Mouse (Mus musculus) heart, embryonic 11.5 days (tissue): ENCODE results near the gene Mif. TPM values are rescaled to one million over a fixed set of nuclear protein-coding genes. Genes with fewer than 3 reads are reported as not detected.
A peak's percentile ranks its signal among the peaks of the same experiment; 100 is the strongest.

Experiments
- ATAC-seq: fragments of 200-750 bp; cut with Nextera tagmentation; replicated peaks from 2 replicates; pipeline ENCODE4 v1.8.0; 2017; ENCODE audit warnings: moderate library complexity; ENCODE audit not compliant: insufficient number of reproducible peaks, low FRiP score, low TSS enrichment
- H3K27ac ChIP-seq: fragments of 300-500 bp; sonication (generic); 2 replicates; pipeline ENCODE4 v1.5.1; 2014; ENCODE audit warnings: mild to moderate bottlenecking, low read depth, low read length
- H3K27me3 ChIP-seq: fragments of 300-500 bp; sonication (generic); 2 replicates; pipeline ENCODE4 v1.6.1; 2014; ENCODE audit warnings: mild to moderate bottlenecking, low read length, mixed read lengths; ENCODE audit not compliant: control insufficient read depth, insufficient read depth
- H3K36me3 ChIP-seq: fragments of 300-500 bp; sonication (generic); 2 replicates; pipeline ENCODE4 v1.6.1; 2014; ENCODE audit warnings: mild to moderate bottlenecking, low read length, moderate library complexity, mixed read lengths; ENCODE audit not compliant: control insufficient read depth, insufficient read depth
- H3K4me1 ChIP-seq: fragments of 300-500 bp; sonication (generic); 2 replicates; pipeline ENCODE4 v1.6.1; 2014; ENCODE audit warnings: low read length; ENCODE audit not compliant: control insufficient read depth, insufficient read depth
- H3K4me2 ChIP-seq: fragments of 300-500 bp; sonication (generic); 2 replicates; pipeline ENCODE4 v1.6.1; 2014; ENCODE audit warnings: mild to moderate bottlenecking, moderate library complexity
- H3K4me3 ChIP-seq: fragments of 300-500 bp; sonication (generic); 2 replicates; pipeline ENCODE4 v1.5.1; 2014; ENCODE audit warnings: low read depth, low read length
- H3K9ac ChIP-seq: fragments of 300-500 bp; sonication (generic); 2 replicates; pipeline ENCODE4 v1.6.1; 2014; ENCODE audit warnings: mild to moderate bottlenecking, low read depth, low read length, moderate library complexity
- H3K9me3 ChIP-seq: fragments of 300-500 bp; sonication (generic); replicated peaks from 2 replicates; pipeline ENCODE4 v1.6.1; 2016; ENCODE audit warnings: low read length; ENCODE audit not compliant: control insufficient read depth
- WGBS: fragments of 180-500 bp; shearing (Covaris S2); extraction: QIAGEN DNeasy Blood & Tissue Kit; methylation state at CpG from one replicate; pipeline ENCODE4 v1.1.7; 2014; ENCODE audit not compliant: insufficient replicate concordance; 5-methylcytosine and 5-hydroxymethylcytosine counted together
- polyA plus RNA-seq: library from polyadenylated mRNA; unstranded; fragments of >200 nt; fragmentation: Nextera tagmentation; extraction: Ambion mirVana; gene quantifications from 2 replicates; pipeline ENCODE4 v1.2.1, GENCODE M21; 2014

Gene Mif
- polyA plus RNA-seq, 1 experiment from 2014 or later = 2,898 TPM

DNA sequence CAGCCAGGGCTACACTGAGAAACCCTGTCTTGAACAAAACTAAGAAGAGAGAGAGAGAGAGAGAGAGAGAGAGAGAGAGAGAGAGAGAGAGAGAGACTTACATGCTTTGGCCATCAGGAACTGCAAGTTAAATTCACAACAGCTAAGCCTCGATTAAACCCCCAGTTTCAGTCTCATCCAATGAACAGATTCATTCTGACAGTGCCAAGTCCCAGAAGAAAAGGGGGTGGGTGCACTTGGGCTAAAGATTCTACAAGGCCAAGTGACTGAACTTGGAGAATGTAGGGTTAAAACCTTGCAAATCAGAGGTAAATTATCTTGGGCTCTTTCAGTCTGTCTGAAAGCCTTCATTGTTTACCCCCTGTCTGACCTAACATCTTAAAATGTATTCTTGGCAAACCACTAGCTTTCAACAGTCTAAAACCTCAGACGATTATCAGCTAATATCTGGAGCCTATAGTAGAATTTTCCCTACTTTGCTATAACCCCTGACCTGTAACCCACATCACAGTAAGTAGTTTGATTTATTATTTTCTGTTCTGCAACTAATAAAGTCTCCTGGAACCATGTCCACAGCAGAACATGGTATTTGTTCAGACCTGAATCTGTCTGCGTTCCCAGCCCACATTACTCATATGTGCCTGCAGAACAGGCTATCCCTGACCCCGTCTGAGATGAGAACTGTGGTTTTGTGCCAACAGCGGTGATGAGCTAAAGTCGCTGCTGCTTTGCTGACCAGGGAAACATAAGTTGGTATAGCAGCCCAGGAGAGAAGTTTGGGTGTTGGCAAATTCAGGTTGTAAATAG, 20.9 kb upstream of the Mif start:
- Histone ChIP-seq H3K27ac (0 out of 2 replicates have a peak overlapping the region, but pooled peaks have one; percentile 29), H3K4me3 (no peak overlapping the region), H3K4me1 (no peaks in the 10 kb centered on the region), H3K27me3 (no peaks in the 10 kb centered on the region), H3K9me3 (no peaks in the 10 kb centered on the region), H3K4me2 (no peak overlapping the region), H3K9ac (no peak overlapping the region), H3K36me3 (no peaks in the 10 kb centered on the region)
- ATAC-seq = no peak
- 54% methylated on average over 6 of the region's 6 CpGs for WGBS

DNA sequence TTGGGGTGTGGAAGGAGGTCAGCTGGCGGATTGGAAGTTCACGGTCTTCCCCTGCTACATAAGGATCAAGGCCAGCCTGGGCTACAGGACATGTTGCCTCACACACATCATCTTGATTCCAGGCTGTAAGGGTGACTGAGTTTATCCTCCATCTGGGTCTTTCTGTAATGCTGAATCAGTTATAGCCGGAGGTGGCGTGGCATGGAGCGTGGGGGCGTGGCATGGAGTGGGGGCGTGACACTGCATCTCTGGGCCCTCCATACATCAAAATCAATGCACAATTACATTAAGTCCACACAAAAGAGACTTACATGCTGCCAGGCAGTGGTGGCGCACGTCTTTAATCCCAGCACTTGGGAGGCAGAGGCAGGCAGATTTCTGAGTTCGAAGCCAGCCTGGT, 20.3 kb upstream of the Mif start:
- no peak overlapping the region for H3K27ac ChIP-seq
- WGBS = 92% methylated on average over 10 of the region's 10 CpGs
- ATAC-seq = no peak

DNA sequence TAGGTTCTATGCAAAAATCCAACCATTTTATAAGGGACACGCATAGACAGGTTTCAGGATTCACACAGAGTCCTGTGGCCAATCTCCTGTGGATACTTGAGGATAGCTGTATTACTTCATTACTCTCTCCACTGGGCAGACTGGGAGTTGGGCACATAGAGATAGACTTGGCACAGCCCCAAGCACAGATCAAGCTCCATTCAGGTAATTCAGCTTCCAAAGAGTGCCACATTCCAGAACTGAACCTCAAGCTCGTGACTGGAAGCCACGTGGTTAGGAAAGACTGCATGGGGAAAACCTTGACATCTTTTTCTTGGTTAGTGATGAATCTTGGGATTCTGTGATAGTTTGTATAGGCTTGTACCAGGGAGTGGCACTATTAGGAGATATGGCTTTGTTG, 18.8 kb upstream of the Mif start:
- Histone ChIP-seq H3K9me3 (no peaks in the 10 kb centered on the region), H3K4me1 (peaks cover under 1% of the 10 kb centered on the region; the same call in 1 of the 2 replicates), H3K36me3 (no peaks in the 10 kb centered on the region), H3K4me3 (no peak overlapping the region), H3K27me3 (no peaks in the 10 kb centered on the region), H3K27ac (no peak overlapping the region), H3K4me2 (no peak overlapping the region), H3K9ac (no peak overlapping the region)
- ATAC-seq = no peak
- WGBS = 87% methylated on average over 3 of the region's 3 CpGs

More for the DNA sequence above, 20.3 kb upstream of the Mif start:
- H3K4me1 ChIP-seq = no peaks in the 10 kb centered on the region
- no peak overlapping the region for H3K4me2 ChIP-seq
- H3K9me3 ChIP-seq = no peaks in the 10 kb centered on the region
- no peak overlapping the region for H3K9ac ChIP-seq
- no peaks in the 10 kb centered on the region for H3K27me3 ChIP-seq
- no peaks in the 10 kb centered on the region for H3K36me3 ChIP-seq
- no peak overlapping the region for H3K4me3 ChIP-seq

DNA sequence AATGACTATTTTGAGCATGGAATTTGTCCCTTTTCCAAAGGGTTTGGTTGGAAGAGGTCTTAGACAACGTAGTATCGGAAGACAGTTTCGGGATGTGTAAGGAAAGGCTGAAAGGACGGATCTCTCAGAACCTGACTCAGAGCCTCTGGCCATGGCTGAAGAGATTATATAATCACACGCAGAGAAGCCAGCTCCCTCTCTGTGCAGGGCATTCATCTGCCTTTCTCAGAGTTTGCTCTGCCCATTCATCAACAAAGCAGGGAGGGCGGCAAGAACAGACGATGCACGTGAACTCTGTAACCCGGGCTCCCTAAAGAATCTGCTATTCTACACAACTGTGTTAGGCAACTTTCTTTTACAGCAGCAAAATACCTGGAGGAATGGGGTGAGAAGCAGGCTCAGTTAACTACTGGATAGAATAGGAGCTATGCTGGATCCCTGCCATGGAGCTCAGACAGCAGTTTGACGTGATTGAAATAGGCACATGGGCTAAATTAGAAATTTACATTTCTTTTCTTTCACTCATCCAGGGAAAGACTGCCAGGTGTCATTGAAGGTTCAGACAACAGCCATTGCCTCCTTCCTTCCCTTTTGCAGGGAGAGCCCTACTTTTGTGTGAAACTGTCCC, 13.6 kb upstream of the Mif start:
- no peak for ATAC-seq
- peak overlapping the region; percentile 42; the same call in 1 of the 2 replicates for H3K27ac ChIP-seq
- no peaks in the 10 kb centered on the region for H3K9me3 ChIP-seq
- peaks cover 12% of the 10 kb centered on the region for H3K4me1 ChIP-seq
- peak overlapping the region; percentile 27; the same call in 1 of the 2 replicates for H3K4me3 ChIP-seq
- no peaks in the 10 kb centered on the region for H3K27me3 ChIP-seq
- H3K4me2 ChIP-seq = peak overlapping the region; percentile 79
- H3K36me3 ChIP-seq = no peaks in the 10 kb centered on the region
- H3K9ac ChIP-seq = peak overlapping the region; percentile 71
- whole genome bisulfite sequencing = 39% methylated on average over 10 of the region's 10 CpGs

DNA sequence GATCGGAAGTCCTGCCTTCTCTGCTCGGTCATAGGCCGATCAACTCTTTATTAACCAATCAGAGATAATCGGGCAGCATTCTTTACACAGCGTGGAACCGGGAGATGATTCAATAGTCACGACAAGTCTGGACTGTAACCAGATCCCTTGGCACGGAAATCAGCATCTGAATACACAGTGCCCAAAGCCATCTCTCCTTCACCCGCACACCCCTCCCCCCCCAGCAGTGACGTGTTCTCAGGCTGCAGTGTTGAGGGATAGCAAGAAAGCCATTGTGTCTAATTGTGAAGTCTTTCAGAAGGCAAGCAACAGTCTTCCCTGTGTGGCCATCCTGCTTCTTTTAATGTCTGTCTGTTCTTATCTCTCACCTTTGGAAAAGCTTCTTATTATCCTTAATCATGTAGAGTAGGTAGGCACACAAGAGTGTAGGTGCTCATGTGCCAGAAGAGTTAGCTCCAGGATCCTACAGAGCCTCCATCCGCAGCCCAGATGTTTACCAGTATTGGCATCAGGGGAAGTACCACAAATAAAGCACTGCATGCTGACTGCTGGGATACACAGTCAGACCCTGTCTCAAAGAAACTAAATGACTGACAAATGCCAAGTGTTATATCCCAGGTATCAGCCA, 13.0 kb upstream of the Mif start:
- H3K4me3 ChIP-seq = peak overlapping the region; percentile 27
- 3% methylated on average over 11 of the region's 11 CpGs for whole genome bisulfite sequencing
- peak overlapping the region; percentile 42; the same call in 1 of the 2 replicates for H3K27ac ChIP-seq
- peak; percentile 86 for ATAC-seq
- H3K9me3 ChIP-seq = no peaks in the 10 kb centered on the region
- H3K36me3 ChIP-seq = no peaks in the 10 kb centered on the region
- peak overlapping the region; percentile 79 for H3K4me2 ChIP-seq
- H3K4me1 ChIP-seq = peaks cover 12% of the 10 kb centered on the region
- no peaks in the 10 kb centered on the region for H3K27me3 ChIP-seq
- H3K9ac ChIP-seq = peak overlapping the region; percentile 71

DNA sequence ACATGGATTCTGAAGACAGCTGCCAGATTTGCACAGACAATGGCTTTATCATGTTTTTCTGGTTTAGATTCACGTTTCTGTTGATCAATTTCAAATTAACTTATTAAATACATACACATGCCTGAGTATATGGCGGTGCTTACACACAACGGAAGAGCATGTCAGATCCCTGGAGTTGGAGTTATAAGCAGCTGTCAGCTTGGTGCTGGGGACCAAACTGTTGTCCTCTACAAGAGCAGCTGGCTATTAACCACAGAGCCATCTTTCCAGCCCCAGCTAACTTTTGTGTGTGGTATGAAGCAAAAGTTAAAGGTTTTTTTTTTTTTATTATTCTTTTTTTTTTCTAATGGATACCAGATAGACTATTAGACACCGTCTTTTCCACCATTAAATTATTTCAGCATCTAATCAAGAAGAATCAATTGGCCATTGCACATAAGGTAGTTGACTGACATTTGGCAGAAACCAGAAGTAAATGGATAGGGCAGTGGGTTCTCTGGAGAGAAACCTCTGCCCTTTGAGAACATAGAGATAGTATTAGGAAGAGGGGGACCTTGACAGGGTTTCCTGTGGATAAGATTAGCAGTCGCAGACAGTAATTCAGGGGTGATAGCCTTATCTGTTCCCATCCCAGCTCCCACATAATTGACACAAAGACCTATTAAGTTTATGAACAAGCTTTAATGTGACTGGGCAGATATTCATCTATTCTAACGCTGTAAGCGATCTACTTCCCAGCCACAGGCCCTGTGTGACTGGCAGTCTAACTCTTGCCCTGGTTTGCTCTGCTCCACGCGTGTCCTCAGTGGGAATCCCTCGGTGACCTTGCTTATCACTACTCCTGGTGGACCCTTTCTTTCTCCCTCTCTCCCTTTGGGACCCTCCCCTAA, 12.2 kb upstream of the Mif start:
- peak overlapping the region; percentile 23 for H3K27ac ChIP-seq
- H3K36me3 ChIP-seq = no peaks in the 10 kb centered on the region
- H3K4me1 ChIP-seq = peaks cover 12% of the 10 kb centered on the region
- peak overlapping the region; percentile 71 for H3K9ac ChIP-seq
- H3K4me3 ChIP-seq = peak overlapping the region; percentile 27
- no peaks in the 10 kb centered on the region for H3K27me3 ChIP-seq
- no peaks in the 10 kb centered on the region for H3K9me3 ChIP-seq
- peak overlapping the region; percentile 79 for H3K4me2 ChIP-seq
- 32% methylated on average over 10 of the region's 10 CpGs for WGBS
- no peak for ATAC-seq

DNA sequence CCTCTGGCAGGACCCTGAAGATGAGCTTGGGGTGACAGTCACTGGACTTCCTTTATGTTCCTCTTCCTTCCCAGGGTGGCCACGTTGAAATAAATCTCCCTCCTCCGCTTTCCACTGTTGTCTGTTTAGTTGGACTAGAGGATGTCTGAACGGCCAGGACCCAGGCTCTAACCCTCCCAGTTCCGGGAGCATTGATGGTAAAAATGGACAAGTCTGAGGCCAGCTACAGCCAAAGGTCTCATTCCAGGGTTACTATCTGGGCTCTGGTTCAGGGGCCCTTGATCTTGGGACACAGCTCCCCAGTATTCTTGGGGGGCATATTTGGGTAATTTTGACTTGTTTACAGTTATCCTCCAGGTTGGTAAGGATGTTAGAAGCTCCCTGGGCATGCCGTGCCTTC, 1.5 kb upstream of the Mif start:
- no peak overlapping the region for H3K4me3 ChIP-seq
- peaks cover 7% of the 10 kb centered on the region for H3K36me3 ChIP-seq
- H3K4me2 ChIP-seq = no peak overlapping the region
- no peaks in the 10 kb centered on the region for H3K9me3 ChIP-seq
- ATAC-seq = no peak
- no peak overlapping the region for H3K27ac ChIP-seq
- H3K4me1 ChIP-seq = peaks cover 26% of the 10 kb centered on the region
- H3K27me3 ChIP-seq = no peaks in the 10 kb centered on the region
- WGBS = 75% methylated on average over 5 of the region's 5 CpGs
- no peak overlapping the region for H3K9ac ChIP-seq

DNA sequence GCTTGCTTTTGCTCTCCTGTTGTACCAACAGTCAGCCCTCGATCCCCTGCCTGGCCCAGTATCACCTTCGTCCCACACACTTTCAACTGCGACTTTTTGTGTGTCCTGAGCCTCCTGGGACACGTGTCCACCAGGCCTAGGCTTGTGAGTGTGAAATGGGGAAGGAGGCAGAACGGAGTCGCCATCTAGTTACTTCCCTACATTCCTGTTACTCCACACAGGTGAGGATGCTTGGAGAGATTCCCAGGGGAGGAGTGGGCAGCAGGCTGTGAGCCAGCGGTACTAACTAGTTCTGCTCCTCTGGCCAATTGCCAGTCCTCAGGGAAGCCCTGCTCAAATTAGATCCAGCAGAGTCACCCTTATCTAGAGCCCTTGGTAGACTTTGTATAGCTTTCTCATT, 706 bp upstream of the Mif start:
- no peak overlapping the region for H3K9ac ChIP-seq
- 0 out of 2 replicates have a peak, but pooled peaks have one; percentile 16 for ATAC-seq
- peak overlapping the region; percentile 96 for H3K27ac ChIP-seq
- WGBS = 26% methylated on average over 7 of the region's 7 CpGs
- no peak overlapping the region; the same call in 1 of the 2 replicates for H3K4me3 ChIP-seq
- H3K9me3 ChIP-seq = no peaks in the 10 kb centered on the region
- peak overlapping the region; percentile 88 for H3K4me2 ChIP-seq
- peaks cover 26% of the 10 kb centered on the region for H3K4me1 ChIP-seq
- no peaks in the 10 kb centered on the region for H3K27me3 ChIP-seq
- peaks cover 7% of the 10 kb centered on the region for H3K36me3 ChIP-seq
